Mouse (Mus musculus) large intestine, adult 2 months (tissue): ENCODE measurements around the gene Golga4. TPM values are rescaled to one million over a fixed set of nuclear protein-coding genes. Genes with fewer than 3 reads are reported as not detected.

Experiments used
- DNase-seq: peaks from one replicate; pipeline ENCODE4 v3.0.0-alpha.2; 2012; ENCODE audit warnings: low read depth, low spot score
- WGBS: fragments of 180-500 bp; shearing (Covaris S2); methylation state at CpG from one replicate; pipeline ENCODE4 v1.1.7; 2018; 5-methylcytosine and 5-hydroxymethylcytosine counted together
- polyA plus RNA-seq: library from polyadenylated mRNA; depleted of rRNA; stranded (reverse); fragments of >200 nt; gene quantifications from 2 replicates; pipeline ENCODE4 v1.2.3, GENCODE M21; 2012; rRNA removed

Golga4 gene
- polyA plus RNA-seq, 1 experiment: 17.0 TPM

- no peak for DNase-seq
- WGBS: 42% methylated on average over 14 of the region's 14 CpGs
Observed at GRCm38 (mm10) chr9:118611111-118611541, 105.1 kb downstream of the Golga4 start.

GRCm38 (mm10) chr9:118611958-118612581 lies 106.0 kb downstream of the Golga4 start:
- WGBS: 33% methylated on average over 20 of the region's 20 CpGs
- DNase-seq: no peak

GRCm38 (mm10) chr9:118617237-118617636 lies 111.2 kb downstream of the Golga4 start:
- 31% methylated on average over 5 of the region's 5 CpGs for WGBS
- no peak for DNase-seq

- 69% methylated on average over 3 of the region's 3 CpGs for WGBS
- no peak for DNase-seq
Observed at GRCm38 (mm10) chr9:118618732-118619250, 112.7 kb downstream of the Golga4 start.

GRCm38 (mm10) chr9:118620807-118621206 lies 114.7 kb downstream of the Golga4 start:
- DNase-seq: no peak
- 42% methylated on average over 4 of the region's 4 CpGs for WGBS

GRCm38 (mm10) chr9:118621691-118622090 lies 115.6 kb downstream of the Golga4 start:
- DNase-seq: no peak
- WGBS: 79% methylated on average over 6 of the region's 6 CpGs

- 45% methylated on average over 18 of the region's 18 CpGs for WGBS
- DNase-seq: no peak
Observed at GRCm38 (mm10) chr9:118622376-118623166, 116.5 kb downstream of the Golga4 start.

GRCm38 (mm10) chr9:118623483-118623882 lies 117.4 kb downstream of the Golga4 start:
- 67% methylated on average over 9 of the region's 9 CpGs for WGBS

GRCm38 (mm10) chr9:118624146-118624545 lies 118.1 kb downstream of the Golga4 start:
- WGBS: 68% methylated on average over 7 of the region's 7 CpGs
- no peak for DNase-seq

More at GRCm38 (mm10) chr9:118623483-118623882, 117.4 kb downstream of the Golga4 start:
- no peak for DNase-seq

GRCm38 (mm10) chr9:118629763-118630379 lies 123.8 kb downstream of the Golga4 start:
- no peak for DNase-seq

More at GRCm38 (mm10) chr9:118629763-118630379, 123.8 kb downstream of the Golga4 start:
- WGBS: 28% methylated on average over 6 of the region's 6 CpGs

Other genes starting within 250 kb of the Golga4 start
- gene Eomes, start 28.1 kb upstream of the Golga4 start, polyA plus RNA-seq: 0.10 TPM in 1 of 2 replicates, not detected in the other
- gene Itga9, start 100.4 kb downstream of the Golga4 start, polyA plus RNA-seq: 8.2 and 16.5 TPM in 2 replicates